In genomic region chr16:70344496-70344895, GRCm38 (mm10) we compare ENCODE assay signal across 19 mouse cellular contexts.
"Had no signal": no experiment of that assay in that cellular context is flagged by ENCODE, and none has a peak within 500 bp of the region (broad histone marks: within the 10 kb centered on the region; RNA-seq: fewer than 3 reads in every experiment).

No protein-coding gene starts in this region.

- H3K9ac ChIP-seq: limb, embryonic 15.5 days; liver, embryonic 14.5 days; midbrain, embryonic 13.5 days; neural tube, embryonic 13.5 days; neural tube, embryonic 15.5 days had no signal

- H3K4me3 ChIP-seq: limb, embryonic 15.5 days; midbrain, embryonic 10.5 days; midbrain, embryonic 13.5 days; myocyte; neural tube, embryonic 13.5 days; neural tube, embryonic 15.5 days had no signal

- H3K4me1 ChIP-seq: limb, embryonic 15.5 days; midbrain, embryonic 13.5 days; neural tube, embryonic 13.5 days had no signal

- DNase-seq: lung, adult 18-20 months; lung, postnatal 14 days; retina, postnatal 1 day; right cerebral cortex, adult 18-20 months; right cerebral cortex, postnatal 25 days; right cerebral cortex, postnatal 4 days; spleen, adult 18-20 months; thymus, adult 2 months; thymus, postnatal 25 days; thymus, postnatal 4 days had no signal

- H3K4me2 ChIP-seq: limb, embryonic 15.5 days; liver, embryonic 11.5 days; midbrain, embryonic 13.5 days; neural tube, embryonic 13.5 days; neural tube, embryonic 15.5 days had no signal

- H3K27me3 ChIP-seq: limb, embryonic 15.5 days; midbrain, embryonic 13.5 days; neural tube, embryonic 13.5 days; neural tube, embryonic 15.5 days had no signal

- H3K27ac ChIP-seq: limb, embryonic 15.5 days; liver, embryonic 14.5 days; midbrain, embryonic 10.5 days; midbrain, embryonic 13.5 days; neural tube, embryonic 13.5 days; neural tube, embryonic 15.5 days had no signal

- H3K9me3 ChIP-seq: limb, embryonic 15.5 days; midbrain, embryonic 10.5 days; midbrain, embryonic 13.5 days; neural tube, embryonic 13.5 days; neural tube, embryonic 15.5 days had no signal

- ATAC-seq: midbrain, embryonic 13.5 days; midbrain, embryonic 16.5 days had no signal

- H3K36me3 ChIP-seq: limb, embryonic 15.5 days; midbrain, embryonic 10.5 days; midbrain, embryonic 13.5 days; neural tube, embryonic 13.5 days; neural tube, embryonic 15.5 days had no signal
